Mouse (Mus musculus) myocyte (in vitro differentiated cells): ENCODE measurements around the gene Spag9.

Experiments
- CEBPB ChIP-seq: IDR thresholded peaks from 2 replicates; pipeline ENCODE4 v1.6.1; 2011; ENCODE audit warnings: mild to moderate bottlenecking, moderate library complexity; ENCODE audit not compliant: poor library complexity, insufficient read depth, severe bottlenecking
- E2F4 ChIP-seq: IDR thresholded peaks from one replicate; pipeline ENCODE4 v1.6.1; 2011; ENCODE audit warnings: mild to moderate bottlenecking, control low read depth, moderate library complexity; ENCODE audit not compliant: insufficient read depth
- MAX ChIP-seq: IDR thresholded peaks from one replicate; pipeline ENCODE4 v1.6.1; 2011; ENCODE audit warnings: low read depth, mild to moderate bottlenecking, control low read depth
- MYOD1 ChIP-seq, 3 experiments: IDR thresholded peaks; one replicate each; pipeline ENCODE4 v1.6.1; 2011; ENCODE audit warnings: control low read depth in 2 of 3, low read depth in 2 of 3, mild to moderate bottlenecking in 2 of 3, moderate library complexity in 1 of 3; ENCODE audit not compliant: insufficient read length in 2 of 3, control insufficient read depth in 1 of 3
- POLR2A ChIP-seq: IDR thresholded peaks from one replicate; pipeline ENCODE4 v1.6.1; 2011; ENCODE audit warnings: low read depth, mild to moderate bottlenecking, control low read depth, moderate library complexity; ENCODE audit not compliant: insufficient read length
- POLR2AphosphoS2 ChIP-seq: IDR thresholded peaks from one replicate; pipeline ENCODE4 v1.6.1; 2011; ENCODE audit warnings: low read depth, control low read depth; ENCODE audit not compliant: insufficient read length
- REST ChIP-seq: IDR thresholded peaks from one replicate; pipeline ENCODE4 v1.6.1; 2011; ENCODE audit warnings: mild to moderate bottlenecking, control low read depth, moderate library complexity; ENCODE audit not compliant: insufficient read depth, insufficient read length
- TCF12 ChIP-seq: IDR thresholded peaks from one replicate; pipeline ENCODE4 v1.6.1; 2011; ENCODE audit warnings: mild to moderate bottlenecking, control low read depth; ENCODE audit not compliant: poor library complexity, insufficient read depth, severe bottlenecking
- TCF3 ChIP-seq: IDR thresholded peaks from one replicate; pipeline ENCODE4 v1.6.1; 2011; ENCODE audit warnings: low read depth, control low read depth; ENCODE audit not compliant: insufficient read length
- USF1 ChIP-seq: IDR thresholded peaks from one replicate; pipeline ENCODE4 v1.6.1; 2011; ENCODE audit warnings: low read depth, mild to moderate bottlenecking, control low read depth, moderate library complexity

- TF ChIP-seq TCF12 (no peak), CEBPB (no peak), MAX (no peak), POLR2A (no peak), USF1 (no peak), REST (no peak), POLR2AphosphoS2 (no peak), TCF3 (no peak), E2F4 (no peak), MYOD1 (IDR thresholded peaks at IDR 0.05; ENCODE audit: control insufficient read depth in 1 of 3, insufficient read length in 2 of 3, low read depth in 2 of 3) (no peak)
These were observed 32.9 kb upstream of the Spag9 start for GRCm38 (mm10) chr11:93963013-93963412.
